Comparison of ENCODE assay signal across 20 mouse cellular contexts in the genomic region with DNA sequence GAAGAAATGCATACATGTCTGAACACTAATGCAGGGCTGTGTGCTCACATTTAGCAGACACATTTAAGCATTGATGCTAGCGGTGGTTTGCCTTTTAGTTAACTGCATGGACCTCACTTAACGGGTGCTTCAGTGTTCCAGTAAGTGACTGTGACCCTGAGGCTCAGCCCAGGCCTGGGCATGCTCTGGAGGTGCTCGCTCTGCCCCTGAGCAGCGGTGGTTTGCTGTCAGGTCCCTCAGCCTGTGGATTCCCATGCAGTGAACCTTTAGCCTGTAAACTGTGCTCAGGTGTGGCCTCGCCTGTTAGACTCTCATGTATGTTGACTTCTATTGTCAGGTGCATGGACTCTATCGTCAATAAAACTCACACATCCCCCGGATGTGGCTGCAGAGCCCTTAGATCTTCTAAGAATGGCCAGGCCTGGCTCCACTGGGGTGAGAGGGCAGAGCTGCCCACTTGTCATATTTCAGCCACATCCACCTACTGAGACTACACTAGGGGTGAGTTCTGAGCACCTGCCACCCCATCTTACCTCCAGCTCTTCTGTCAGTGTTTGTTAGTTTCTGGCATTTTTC.
DNase-seq lines count a peak whose midpoint lies in the region; ATAC-seq and TF ChIP-seq lines count a peak whose summit lies in the region.
"Had no signal": no experiment of that assay in that cellular context is flagged by ENCODE, and none has a peak within 500 bp of the region (broad histone marks: within the 10 kb centered on the region; RNA-seq: fewer than 3 reads in every experiment).

No protein-coding gene starts in this region.

- no peak for TF ChIP-seq CTCF in hindbrain, postnatal 0 days (IDR thresholded peaks at IDR 0.05; ENCODE audit: low read depth)

- H3K9ac ChIP-seq in forebrain, embryonic 14.5 days (ENCODE audit: low read length) = no peak overlapping the region
- H3K9ac ChIP-seq in forebrain, embryonic 12.5 days = no peak overlapping the region
- no peak overlapping the region for H3K9ac ChIP-seq in hindbrain, embryonic 16.5 days (ENCODE audit: low read depth, low read length)
- H3K9ac ChIP-seq in hindbrain, postnatal 0 days (replicated peaks; ENCODE audit: low read length) = no peak overlapping the region
- no peak overlapping the region for H3K9ac ChIP-seq in neural tube, embryonic 13.5 days
- H3K9ac ChIP-seq: heart, embryonic 15.5 days had no signal

- 89% methylated on average over 7 of the region's 7 CpGs for WGBS in forebrain, embryonic 14.5 days
- WGBS in forebrain, embryonic 12.5 days = 90% methylated on average over 7 of the region's 7 CpGs
- WGBS in hindbrain, embryonic 16.5 days = 87% methylated on average over 7 of the region's 7 CpGs
- WGBS in hindbrain, postnatal 0 days = 84% methylated on average over 7 of the region's 7 CpGs
- 86% methylated on average over 7 of the region's 7 CpGs for WGBS in neural tube, embryonic 13.5 days

- H3K27me3 ChIP-seq in forebrain, embryonic 14.5 days (replicated peaks; ENCODE audit: control insufficient read depth, insufficient read depth, low read length) = no peaks in the 10 kb centered on the region
- no peaks in the 10 kb centered on the region for H3K27me3 ChIP-seq in forebrain, embryonic 12.5 days
- no peaks in the 10 kb centered on the region for H3K27me3 ChIP-seq in hindbrain, embryonic 16.5 days (replicated peaks; ENCODE audit: control insufficient read depth, insufficient read depth, low read length)
- no peaks in the 10 kb centered on the region for H3K27me3 ChIP-seq in hindbrain, postnatal 0 days (ENCODE audit: insufficient read depth, low read length)
- no peaks in the 10 kb centered on the region for H3K27me3 ChIP-seq in neural tube, embryonic 13.5 days
- H3K27me3 ChIP-seq: heart, embryonic 15.5 days had no signal

- no peaks in the 10 kb centered on the region for H3K36me3 ChIP-seq in forebrain, embryonic 14.5 days (ENCODE audit: control insufficient read depth, insufficient read depth, low read length)
- H3K36me3 ChIP-seq in forebrain, embryonic 12.5 days (replicated peaks) = no peaks in the 10 kb centered on the region
- no peaks in the 10 kb centered on the region for H3K36me3 ChIP-seq in hindbrain, embryonic 16.5 days (ENCODE audit: control insufficient read depth, insufficient read depth, low read length)
- H3K36me3 ChIP-seq in hindbrain, postnatal 0 days (ENCODE audit: insufficient read depth, low read length) = no peaks in the 10 kb centered on the region
- no peaks in the 10 kb centered on the region for H3K36me3 ChIP-seq in neural tube, embryonic 13.5 days
- H3K36me3 ChIP-seq: heart, embryonic 15.5 days had no signal

- H3K4me2 ChIP-seq in forebrain, embryonic 14.5 days (ENCODE audit: low read length) = no peak overlapping the region
- no peak overlapping the region for H3K4me2 ChIP-seq in forebrain, embryonic 12.5 days
- H3K4me2 ChIP-seq in hindbrain, embryonic 16.5 days (ENCODE audit: low read length) = no peak overlapping the region
- no peak overlapping the region for H3K4me2 ChIP-seq in hindbrain, postnatal 0 days (ENCODE audit: low read depth, low read length)
- H3K4me2 ChIP-seq in neural tube, embryonic 13.5 days = no peak overlapping the region
- H3K4me2 ChIP-seq: heart, embryonic 15.5 days had no signal

- no peaks in the 10 kb centered on the region for H3K9me3 ChIP-seq in forebrain, embryonic 14.5 days (replicated peaks; ENCODE audit: control insufficient read depth, low read length)
- no peaks in the 10 kb centered on the region for H3K9me3 ChIP-seq in forebrain, embryonic 12.5 days
- no peaks in the 10 kb centered on the region for H3K9me3 ChIP-seq in hindbrain, embryonic 16.5 days (ENCODE audit: control insufficient read depth, low read length)
- H3K9me3 ChIP-seq in hindbrain, postnatal 0 days (ENCODE audit: low read length) = no peaks in the 10 kb centered on the region
- no peaks in the 10 kb centered on the region for H3K9me3 ChIP-seq in neural tube, embryonic 13.5 days
- H3K9me3 ChIP-seq: heart, embryonic 15.5 days had no signal

- peaks cover 2% of the 10 kb centered on the region; the same call in 1 of the 2 replicates for H3K4me1 ChIP-seq in forebrain, embryonic 14.5 days (ENCODE audit: control insufficient read depth, insufficient read depth, low read length)
- H3K4me1 ChIP-seq in forebrain, embryonic 12.5 days = peaks cover 34% of the 10 kb centered on the region
- peaks cover 9% of the 10 kb centered on the region for H3K4me1 ChIP-seq in hindbrain, embryonic 16.5 days (ENCODE audit: control insufficient read depth, insufficient read depth, low read depth, low read length)
- peaks cover 4% of the 10 kb centered on the region; the same call in 1 of the 2 replicates for H3K4me1 ChIP-seq in hindbrain, postnatal 0 days (ENCODE audit: insufficient read depth, low read length)
- peaks cover 42% of the 10 kb centered on the region for H3K4me1 ChIP-seq in neural tube, embryonic 13.5 days (replicated peaks)

- no peak for ATAC-seq in forebrain, embryonic 14.5 days
- no peak for ATAC-seq in forebrain, embryonic 12.5 days (ENCODE audit: low FRiP score)
- no peak for ATAC-seq in hindbrain, embryonic 16.5 days
- ATAC-seq in hindbrain, postnatal 0 days = no peak
- ATAC-seq in neural tube, embryonic 13.5 days (ENCODE audit: low read depth) = no peak
- ATAC-seq: CD4-positive, CD25-positive, alpha-beta regulatory T cell, adult 4 months had no signal

- peak overlapping the region; percentile 5; the same call in 1 of the 2 replicates for H3K27ac ChIP-seq in forebrain, embryonic 14.5 days (ENCODE audit: low read depth, low read length)
- no peak overlapping the region for H3K27ac ChIP-seq in forebrain, embryonic 12.5 days
- H3K27ac ChIP-seq in hindbrain, embryonic 16.5 days (ENCODE audit: low read depth, low read length) = peak overlapping the region; percentile 23; the same call in 1 of the 2 replicates
- no peak overlapping the region for H3K27ac ChIP-seq in hindbrain, postnatal 0 days
- peak overlapping the region; percentile 49 for H3K27ac ChIP-seq in neural tube, embryonic 13.5 days (replicated peaks)
- H3K27ac ChIP-seq: heart, embryonic 15.5 days had no signal

- DNase-seq in forebrain, embryonic 14.5 days (ENCODE audit: low spot score) = no peak
- no peak for DNase-seq in hindbrain, postnatal 0 days (ENCODE audit: low spot score)
- no peak for DNase-seq in neural tube, embryonic 10.5 days (ENCODE audit: extremely low spot score, low spot score)
- no peak for DNase-seq in lung, adult 18-20 months
- no peak for DNase-seq in adipocyte (ENCODE audit: low spot score)
- DNase-seq: cerebellum, adult 18-20 months; cerebellum, postnatal 14 days; gastrocnemius, postnatal 36 days; heart, postnatal 36 days; kidney, adult 8-10 months; kidney, postnatal 10 days; left cerebral cortex, postnatal 4 days; lung, postnatal 10 days; thymus, adult 18-20 months; thymus, postnatal 36 days had no signal

- no peak overlapping the region for H3K4me3 ChIP-seq in forebrain, embryonic 14.5 days (ENCODE audit: low read depth, low read length)
- no peak overlapping the region for H3K4me3 ChIP-seq in forebrain, embryonic 12.5 days (replicated peaks)
- H3K4me3 ChIP-seq in hindbrain, embryonic 16.5 days (ENCODE audit: low read length) = no peak overlapping the region
- H3K4me3 ChIP-seq in hindbrain, postnatal 0 days (ENCODE audit: low read length) = no peak overlapping the region
- no peak overlapping the region for H3K4me3 ChIP-seq in neural tube, embryonic 13.5 days
- H3K4me3 ChIP-seq: heart, embryonic 15.5 days had no signal

Comparison
In these comparisons a context has a peak if more than half of its experiments do, and no peak if none do; other contexts are left out.
1. H3K27ac ChIP-seq: peak in forebrain, embryonic 14.5 days (single experiment), hindbrain, embryonic 16.5 days (single experiment) and neural tube, embryonic 13.5 days (single experiment); none in forebrain, embryonic 12.5 days (single experiment) and hindbrain, postnatal 0 days (single experiment).